Mouse (Mus musculus) bone marrow macrophage, adult 2 months (primary cell): Measurements from ENCODE around the gene Etnk2.

Source experiments
- CTCF ChIP-seq: IDR thresholded peaks from 2 replicates; pipeline ENCODE4 v1.5.1; 2012; ENCODE audit warnings: low read depth, mild to moderate bottlenecking, low read length, moderate library complexity
- POLR2A ChIP-seq: IDR thresholded peaks from 2 replicates; pipeline ENCODE4 v1.6.1; 2012; ENCODE audit warnings: mild to moderate bottlenecking, low read depth, low read length, borderline replicate concordance

- TF ChIP-seq POLR2A (no peak), CTCF (no peak)
Measured at GRCm38 (mm10) chr1:133411506-133412147, 48.3 kb downstream of the Etnk2 start.
